Mouse (Mus musculus) layer of hippocampus, postnatal 14 days (tissue): Measurements from ENCODE around the gene Elmo3. TPM values are rescaled to one million over a fixed set of nuclear protein-coding genes. Genes with fewer than 3 reads are reported as not detected.
"Not testable (repeated sequence)": the region's sequence is repeated elsewhere in the genome, so short reads cannot be mapped to it uniquely, and the experiment has no call there.

Experiments used
- DNase-seq, 2 experiments: peaks; one replicate each; pipeline ENCODE4 v3.0.0; 2021 to 2022; ENCODE audit warnings: low spot score in 2 of 2, mixed read lengths in 1 of 2
- total RNA-seq, 2 experiments: library from RNA; stranded (reverse); gene quantifications; 2 replicates each; pipeline ENCODE4 v1.2.3; 2021

Gene Elmo3
- total RNA-seq, 2 experiments from 2014 or later = 1.2 to 1.4 TPM

GRCm38 (mm10) chr8:105275840-105276239 lies 29.6 kb upstream of the Elmo3 start, which contains the start of gene Nol3:
Gene Nol3, plus strand, starts transcription at chr8:105276140.
- DNase-seq = no peak

- DNase-seq = peak in 1 of 2 experiments; percentile 43
Measured at GRCm38 (mm10) chr8:105276292-105277120, 28.9 kb upstream of the Elmo3 start.

GRCm38 (mm10) chr8:105278911-105279334 lies 26.5 kb upstream of the Elmo3 start:
- peak; percentile 78 to 87 for DNase-seq

GRCm38 (mm10) chr8:105280567-105280966 lies 24.8 kb upstream of the Elmo3 start:
- DNase-seq = no peak

- DNase-seq = no peak
Measured at GRCm38 (mm10) chr8:105281821-105282220, 23.6 kb upstream of the Elmo3 start.

- DNase-seq = no peak
Measured at GRCm38 (mm10) chr8:105282239-105282638, 23.2 kb upstream of the Elmo3 start.

GRCm38 (mm10) chr8:105283074-105283473 lies 22.3 kb upstream of the Elmo3 start:
- DNase-seq = no peak

- DNase-seq = no peak
Measured at GRCm38 (mm10) chr8:105285514-105285913, 19.9 kb upstream of the Elmo3 start.

- no peak for DNase-seq
Measured at GRCm38 (mm10) chr8:105286907-105287306, 18.5 kb upstream of the Elmo3 start.

- no peak for DNase-seq
Measured at GRCm38 (mm10) chr8:105288231-105288630, 17.2 kb upstream of the Elmo3 start.

- peak; percentile 96 to 97 for DNase-seq
Measured at GRCm38 (mm10) chr8:105288958-105289732, 16.3 kb upstream of the Elmo3 start.

- peak in 1 of 2 experiments; percentile 43 for DNase-seq
Measured at GRCm38 (mm10) chr8:105289805-105290460, 15.5 kb upstream of the Elmo3 start, which contains the start of gene 4931428F04Rik. Gene 4931428F04Rik, minus strand, starts transcription at chr8:105289864.

GRCm38 (mm10) chr8:105290554-105291314 lies 14.7 kb upstream of the Elmo3 start:
- DNase-seq = peak; percentile 78 to 81

- not testable (repeated sequence) for DNase-seq
Measured at GRCm38 (mm10) chr8:105291364-105291763, 14.0 kb upstream of the Elmo3 start.

- DNase-seq = not testable (repeated sequence)
Measured at GRCm38 (mm10) chr8:105291802-105292201, 13.6 kb upstream of the Elmo3 start.

GRCm38 (mm10) chr8:105292471-105292870 lies 12.9 kb upstream of the Elmo3 start:
- no peak for DNase-seq

GRCm38 (mm10) chr8:105293405-105293804 lies 12.0 kb upstream of the Elmo3 start:
- DNase-seq = no peak

GRCm38 (mm10) chr8:105294776-105295175 lies 10.6 kb upstream of the Elmo3 start:
- DNase-seq = no peak

GRCm38 (mm10) chr8:105295256-105295655 lies 10.1 kb upstream of the Elmo3 start:
- no peak for DNase-seq

- no peak for DNase-seq
Measured at GRCm38 (mm10) chr8:105295895-105296573, 9.4 kb upstream of the Elmo3 start, which contains the start of gene Exoc3l. Gene Exoc3l, minus strand, starts transcription at chr8:105296101.
